Mouse (Mus musculus) retina, adult 2 months (tissue): Measurements from ENCODE around the gene Paxbp1.
"Not testable (repeated sequence)": the region's sequence is repeated elsewhere in the genome, so short reads cannot be mapped to it uniquely, and the experiment has no call there.

ENCODE experiments used
- DNase-seq: peaks from one replicate; pipeline ENCODE4 v3.0.0-alpha.2; 2012; ENCODE audit warnings: low read depth, low spot score

Paxbp1 gene

DNA sequence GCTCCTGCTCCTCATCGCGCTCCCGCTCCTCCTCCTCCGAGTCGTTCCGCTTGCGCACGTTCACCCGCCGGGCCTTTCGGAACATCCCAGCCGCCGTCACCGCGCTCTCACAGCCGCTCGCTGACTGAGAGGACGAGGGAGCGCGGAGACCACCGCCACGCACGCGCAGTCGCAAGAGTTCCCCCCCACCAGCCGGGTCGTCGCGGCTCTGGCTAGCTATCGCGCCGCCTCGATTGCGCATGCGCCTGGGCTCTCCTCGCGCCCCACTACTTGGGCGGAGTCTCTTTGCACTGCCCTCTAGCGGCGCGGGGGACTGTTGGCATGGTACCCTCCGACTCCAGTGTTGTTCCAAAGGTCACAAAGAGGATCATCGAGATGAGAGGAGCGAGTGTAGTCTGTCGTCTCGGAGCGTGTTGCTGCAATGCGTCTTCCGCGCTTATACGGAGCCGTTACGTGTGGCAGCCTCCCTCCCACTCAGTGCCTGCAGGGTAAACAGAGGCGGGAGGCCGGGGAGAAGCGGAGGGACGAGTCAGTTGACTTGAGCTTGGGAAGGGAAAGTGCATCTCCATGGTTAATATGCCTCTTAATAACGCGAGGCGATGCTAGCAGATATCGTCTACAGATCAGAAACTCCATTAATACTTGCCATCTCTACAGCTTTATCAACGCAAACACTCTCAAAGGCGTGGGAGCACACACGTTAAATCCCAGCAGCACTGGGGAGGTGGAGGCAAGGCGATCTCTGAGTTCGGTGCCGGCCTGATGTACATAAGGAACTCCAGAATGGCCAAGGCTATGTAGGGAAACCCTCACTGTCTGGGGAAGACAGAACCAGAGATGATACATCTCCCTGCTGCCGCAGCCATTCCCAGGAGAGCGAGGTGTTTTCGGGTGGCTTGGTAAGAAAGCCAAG, at the start of gene Paxbp1:
Gene Paxbp1 (minus strand): TSS at position 274 of the 913 bp plus-strand sequence.
- peak; percentile 100 for DNase-seq

DNA sequence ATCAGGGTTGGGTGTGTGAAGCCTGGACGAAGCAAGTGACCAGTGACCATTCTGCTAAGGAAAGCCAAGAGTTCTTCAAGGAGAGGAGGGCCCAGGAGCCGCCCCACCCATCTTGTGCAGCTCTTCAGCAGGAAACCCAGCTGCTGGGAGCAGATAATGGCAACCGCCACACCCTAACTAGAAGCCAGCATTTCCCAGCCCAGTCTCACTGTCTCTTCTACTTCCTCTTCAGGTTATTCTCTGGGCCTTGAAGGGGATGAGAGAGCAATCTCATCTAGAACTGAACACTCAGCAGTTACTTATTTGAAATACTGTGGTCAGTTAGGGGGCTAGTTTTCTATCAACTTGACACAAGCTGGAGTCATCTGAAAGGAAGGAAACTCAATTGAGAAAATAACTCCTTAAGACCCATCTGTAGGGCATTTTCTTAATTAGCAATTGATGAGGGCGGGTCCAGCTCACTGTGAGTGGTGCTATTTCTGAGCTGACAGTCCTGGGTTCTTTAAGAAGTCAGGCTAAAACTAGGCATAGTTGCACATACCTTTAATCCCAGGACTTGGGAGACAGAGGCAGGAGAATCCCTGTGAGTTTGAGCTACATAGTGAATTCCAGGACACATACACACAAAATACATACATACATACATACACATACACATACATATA, 42.4 kb upstream of the Paxbp1 start:
- DNase-seq = no peak

DNA sequence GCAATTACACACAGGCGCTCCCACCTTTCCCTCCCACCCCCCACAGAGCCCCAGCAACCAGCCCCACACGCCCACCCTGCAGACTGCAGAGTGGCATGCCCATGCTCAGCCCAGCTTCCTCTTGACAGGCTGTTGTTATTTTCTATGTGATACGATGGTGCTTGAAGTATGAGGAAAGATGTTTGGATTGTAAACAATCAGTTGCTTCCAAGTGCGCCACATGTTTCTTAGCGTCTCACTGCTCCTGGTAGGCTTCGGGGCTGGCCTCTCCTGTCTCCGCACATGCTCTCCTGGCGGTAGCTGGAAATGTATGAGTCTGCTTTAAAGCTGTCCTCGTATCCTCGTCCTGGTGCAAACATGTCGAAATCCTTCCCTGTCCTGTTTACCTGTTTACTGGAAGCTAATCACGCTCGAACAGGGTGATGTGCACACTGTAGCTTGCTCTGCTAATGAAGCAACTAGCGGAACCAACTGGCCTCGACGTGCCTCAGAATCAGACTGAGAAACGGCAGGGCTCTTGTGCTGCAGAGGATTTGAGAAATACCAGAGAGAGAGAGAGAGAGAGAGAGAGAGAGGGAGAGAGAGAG, 41.0 kb upstream of the Paxbp1 start:
- no peak for DNase-seq

DNA sequence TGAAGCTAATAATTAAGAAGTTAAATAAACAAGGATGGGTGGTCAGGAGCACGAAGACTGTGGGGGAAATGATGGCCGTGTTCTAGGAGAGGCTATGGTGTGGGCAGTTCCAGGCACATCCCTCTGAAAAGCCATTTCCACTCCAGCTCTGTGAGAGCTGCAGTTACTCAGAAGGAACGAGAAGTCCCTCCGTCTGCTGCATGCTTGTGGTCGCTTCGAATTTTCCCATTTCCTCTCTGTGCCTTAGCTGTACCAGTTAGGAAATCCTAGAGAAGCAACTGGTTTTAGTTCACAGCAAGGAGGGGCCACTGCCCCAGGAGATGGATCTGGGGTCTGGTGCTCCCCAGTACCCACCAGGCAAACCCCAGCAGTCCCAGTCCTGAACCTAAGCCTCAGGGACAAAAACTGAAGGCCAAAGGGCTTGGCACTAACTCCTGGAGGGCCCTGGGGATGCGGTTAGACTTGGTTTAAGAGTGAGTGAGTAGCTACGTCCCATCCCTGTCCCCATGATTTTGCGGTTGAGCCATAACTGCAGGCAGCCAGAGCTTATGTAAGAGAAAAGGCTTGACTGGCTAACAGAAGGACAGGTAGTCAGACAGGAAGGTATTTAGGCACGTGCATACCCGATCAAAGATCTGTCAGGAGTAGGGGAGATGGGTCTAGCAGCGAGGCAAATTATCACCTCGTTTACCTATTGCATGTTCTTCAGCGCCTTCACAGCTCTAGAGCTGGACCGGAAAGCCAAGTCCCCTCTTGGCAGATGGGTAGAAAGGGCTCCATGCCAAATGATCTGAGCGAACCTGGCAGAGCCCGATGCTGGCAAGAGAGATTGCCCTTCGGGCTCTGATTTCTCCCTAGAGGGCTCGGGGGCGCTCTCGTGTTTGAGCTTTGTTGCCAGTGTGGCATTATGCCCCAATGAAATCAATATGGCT, 40.2 kb upstream of the Paxbp1 start:
- DNase-seq = no peak

DNA sequence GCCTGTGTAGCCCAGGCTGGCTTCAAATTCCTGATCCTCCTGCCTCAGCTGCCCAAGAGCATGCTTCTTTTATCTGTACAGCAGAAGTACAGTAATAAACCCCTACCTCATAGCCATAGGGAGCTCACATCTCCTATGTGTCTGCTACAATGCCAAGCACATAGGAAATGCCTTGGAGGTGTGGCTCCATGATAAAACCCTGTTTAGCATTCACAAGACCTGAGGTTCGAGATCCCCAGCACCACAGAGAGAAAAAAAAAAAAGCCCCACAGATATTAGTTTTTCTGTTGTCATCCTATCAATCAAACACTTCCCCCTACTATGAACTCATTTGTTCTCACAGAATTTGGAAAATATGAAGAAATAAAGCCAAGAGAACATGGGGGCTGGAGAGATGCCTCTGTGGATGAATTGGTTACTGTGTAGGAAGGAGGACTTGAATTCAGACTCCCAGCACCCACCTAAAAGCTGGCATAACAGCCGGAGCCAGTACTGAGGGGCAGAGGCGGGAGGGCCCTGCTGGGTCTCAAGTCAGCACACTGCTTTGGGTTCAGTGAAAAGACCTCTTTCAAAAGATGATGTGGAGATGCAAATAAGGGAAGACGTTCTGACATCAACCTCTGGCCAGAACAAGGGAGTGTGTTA, 38.8 kb upstream of the Paxbp1 start:
- no peak for DNase-seq

DNA sequence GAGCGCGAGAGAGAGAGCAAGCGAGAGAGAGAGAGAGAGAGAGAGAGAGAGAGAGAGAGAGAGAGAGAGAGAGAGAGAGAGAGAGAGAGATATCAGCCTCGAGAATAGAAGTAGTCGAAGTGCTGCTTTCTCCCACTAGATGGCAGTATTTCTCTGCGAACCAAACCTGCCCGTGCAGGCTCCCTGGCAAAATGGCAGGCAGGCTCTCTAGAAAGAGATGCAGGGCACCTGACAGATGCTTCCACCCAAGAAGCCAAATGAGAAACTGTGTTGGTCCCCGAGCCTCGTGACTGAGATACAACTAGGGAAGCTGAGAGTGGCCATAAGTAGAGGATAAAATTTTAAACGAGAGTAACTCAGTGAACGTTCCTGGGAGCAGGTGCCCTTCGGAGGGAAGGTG, 37.2 kb upstream of the Paxbp1 start:
- DNase-seq = peak; percentile 53

DNA sequence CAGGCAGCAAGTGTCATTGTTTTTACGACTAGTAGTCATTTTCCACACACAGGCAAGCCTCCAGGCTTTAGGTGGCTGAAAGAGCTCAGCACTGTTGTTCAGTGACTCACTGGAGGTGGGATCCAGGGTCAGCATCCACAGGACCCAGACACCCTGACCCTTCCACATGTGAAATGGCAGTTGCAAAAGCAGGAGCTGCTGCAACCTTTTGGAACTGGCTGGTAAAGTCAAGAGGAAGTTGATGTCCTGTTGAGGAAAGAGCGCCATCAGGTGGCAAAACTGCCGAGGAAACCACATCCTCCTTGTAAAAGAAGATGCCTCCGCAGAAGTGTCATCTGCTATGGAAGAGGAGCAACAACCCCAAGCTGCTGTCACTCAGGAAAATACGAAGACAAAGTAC, 31.8 kb upstream of the Paxbp1 start:
- no peak for DNase-seq

DNA sequence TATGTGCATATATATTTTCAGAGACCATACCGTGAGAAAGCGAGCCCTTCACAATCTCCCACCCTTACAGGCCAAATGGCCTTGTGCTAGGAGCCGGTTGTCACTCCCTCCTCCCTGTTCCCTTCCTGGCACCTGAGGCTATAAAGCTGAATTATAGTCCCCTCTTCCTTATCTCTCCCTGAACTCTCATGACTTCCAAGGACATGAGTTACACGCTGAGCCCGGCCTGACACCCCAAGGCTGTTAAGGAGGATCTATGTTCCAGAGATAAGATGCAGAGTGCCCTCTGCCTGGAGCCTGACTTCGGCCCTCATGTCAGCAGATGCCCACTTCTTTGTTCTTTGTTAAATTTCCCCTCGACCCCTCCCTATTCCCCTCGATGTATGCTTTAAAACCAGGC, 31.1 kb upstream of the Paxbp1 start:
- DNase-seq = not testable (repeated sequence)

DNA sequence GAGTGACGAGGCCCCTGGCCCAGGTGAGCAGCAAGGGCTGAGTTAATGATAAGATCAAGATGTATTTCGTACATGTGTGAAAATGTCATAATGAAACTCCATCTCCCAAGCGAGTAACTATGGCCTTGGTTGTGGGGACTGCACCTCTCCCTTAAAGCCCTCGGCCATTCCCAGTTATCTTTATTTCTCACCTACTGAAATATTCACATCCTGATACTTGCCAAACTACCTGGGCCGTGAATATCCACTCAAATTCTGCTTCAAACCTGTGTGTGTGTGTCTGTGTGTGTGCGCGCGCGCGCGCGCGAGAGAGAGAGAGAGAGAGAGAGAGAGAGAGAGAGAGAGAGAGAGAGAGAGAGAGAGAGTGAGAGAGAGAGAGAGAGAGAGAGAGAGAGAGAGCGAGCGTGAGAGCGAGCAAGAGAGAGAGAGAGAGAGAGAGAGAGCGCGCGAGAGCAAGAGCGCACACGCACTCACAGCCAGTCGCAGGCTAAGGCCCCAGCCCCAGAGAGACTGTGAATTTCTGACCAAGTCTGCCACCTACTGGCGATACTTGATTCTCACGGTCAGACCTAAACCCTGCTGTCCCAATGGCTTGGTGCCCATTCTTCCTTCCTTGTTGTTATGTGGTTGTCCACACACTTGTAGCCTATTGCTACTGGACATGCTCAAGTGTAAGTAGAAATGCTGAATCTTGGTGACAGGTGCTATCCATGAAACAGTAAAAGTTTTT, 29.0 kb upstream of the Paxbp1 start:
- peak; percentile 73 for DNase-seq

DNA sequence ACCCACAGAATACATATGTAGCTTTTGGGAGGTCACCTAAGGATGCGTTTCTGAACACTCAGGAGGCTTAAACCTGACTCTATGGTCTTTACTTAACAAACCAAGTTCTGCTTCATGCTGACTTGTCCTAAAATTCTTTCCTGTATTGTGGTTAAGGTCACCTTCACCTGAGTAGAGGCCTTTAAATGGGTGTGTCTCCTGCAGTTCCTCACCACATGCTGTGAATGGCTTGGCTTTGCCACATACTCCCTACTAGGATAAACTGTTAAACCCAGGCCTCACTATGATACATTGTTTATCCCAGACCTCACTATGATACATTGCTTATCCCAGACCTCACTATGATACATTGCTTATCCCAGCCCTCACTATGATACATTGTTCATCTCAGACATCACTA, 27.9 kb upstream of the Paxbp1 start:
- DNase-seq = no peak

DNA sequence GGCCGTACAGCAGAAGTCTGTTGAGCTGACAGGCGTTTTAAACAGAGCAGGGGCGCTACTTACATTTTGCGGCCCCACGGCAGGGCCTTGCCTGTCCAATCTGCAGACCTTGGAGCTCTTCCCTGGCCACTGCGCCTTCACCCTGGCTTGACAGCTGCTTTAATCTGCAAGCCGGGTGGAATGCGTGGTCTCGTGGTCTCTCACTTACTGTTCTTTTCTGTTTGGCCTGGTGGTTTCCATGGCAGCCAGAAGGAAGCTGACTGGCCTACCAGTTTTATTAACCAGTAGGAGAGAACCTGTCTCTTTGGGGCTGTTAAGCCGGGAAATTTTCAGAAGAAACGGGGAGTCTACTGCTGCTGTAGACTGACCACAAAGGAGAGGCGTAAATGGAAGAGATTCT, 24.6 kb upstream of the Paxbp1 start:
- DNase-seq = no peak

DNA sequence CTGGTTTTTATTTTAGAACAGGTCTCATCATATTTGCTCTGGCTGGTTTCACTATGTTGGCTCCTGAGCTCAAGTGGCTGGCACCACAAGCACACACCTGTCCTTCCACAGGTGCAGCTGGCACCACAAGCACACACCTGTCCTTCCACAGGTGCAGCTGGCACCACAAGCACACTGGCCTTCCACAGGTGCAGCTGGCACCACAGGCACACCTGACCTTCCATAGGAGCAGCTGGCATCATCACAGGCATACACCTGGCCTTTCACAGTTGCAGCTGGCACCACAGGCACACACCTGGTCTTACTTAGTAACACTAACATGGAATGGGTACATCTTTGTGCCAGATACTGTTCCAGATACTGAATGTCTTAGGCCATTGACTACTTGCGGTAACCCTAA, 22.8 kb upstream of the Paxbp1 start:
- no peak for DNase-seq

DNA sequence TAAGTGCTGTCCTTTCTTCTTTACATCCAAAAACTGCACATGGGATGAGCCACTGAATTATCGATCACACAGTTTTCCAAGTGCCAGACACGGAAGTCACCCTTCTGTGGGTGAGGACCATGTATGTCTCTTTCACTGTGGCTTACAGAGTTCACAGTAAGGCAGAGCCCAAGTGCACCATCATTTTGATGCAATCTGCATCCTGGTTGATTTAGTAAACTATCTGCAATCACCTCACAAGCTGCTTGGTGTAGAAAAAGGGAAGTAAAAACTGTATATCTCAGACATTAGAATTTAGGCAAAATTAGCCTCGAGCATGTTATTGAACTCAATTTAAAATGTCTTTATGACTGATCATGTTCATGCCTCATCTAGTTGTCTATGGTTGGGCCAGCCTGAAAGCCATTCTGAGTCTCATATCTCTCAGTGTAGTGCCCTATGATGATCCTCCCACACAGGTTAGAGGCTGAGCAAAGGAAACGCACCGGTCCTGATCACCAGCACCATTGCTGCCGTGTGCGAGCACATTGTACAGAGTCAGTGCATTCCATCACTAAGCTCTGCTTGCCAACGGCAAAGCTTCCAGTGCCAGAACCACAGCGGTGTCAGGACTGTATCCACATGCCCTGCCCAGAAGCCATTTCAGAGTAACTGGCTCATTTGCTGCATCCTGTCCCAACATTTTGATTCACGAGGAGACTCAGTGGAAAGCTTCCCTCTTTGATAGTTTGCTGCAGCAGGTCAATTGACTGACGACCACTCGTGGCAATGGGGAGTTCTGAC, 20.4 kb upstream of the Paxbp1 start:
- DNase-seq = no peak

DNA sequence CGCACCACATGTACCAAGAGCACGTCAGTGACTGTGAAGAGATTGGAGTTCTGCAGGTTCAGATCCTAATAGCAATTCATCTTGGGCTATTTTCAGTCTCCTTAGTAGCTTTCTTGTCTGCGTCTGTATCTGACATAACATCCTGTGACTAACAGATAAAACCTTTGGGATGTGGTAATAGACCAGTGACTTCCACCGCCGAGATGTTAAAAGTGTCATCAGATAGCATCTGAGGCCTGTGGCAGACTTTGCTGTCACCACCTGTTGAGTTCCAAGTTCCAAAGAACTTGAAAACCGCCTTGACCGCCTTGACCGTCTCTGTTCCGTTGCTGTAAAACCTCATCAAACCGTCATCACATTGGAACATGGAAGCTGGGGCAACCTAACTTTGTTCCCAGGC, 19.4 kb upstream of the Paxbp1 start:
- no peak for DNase-seq

DNA sequence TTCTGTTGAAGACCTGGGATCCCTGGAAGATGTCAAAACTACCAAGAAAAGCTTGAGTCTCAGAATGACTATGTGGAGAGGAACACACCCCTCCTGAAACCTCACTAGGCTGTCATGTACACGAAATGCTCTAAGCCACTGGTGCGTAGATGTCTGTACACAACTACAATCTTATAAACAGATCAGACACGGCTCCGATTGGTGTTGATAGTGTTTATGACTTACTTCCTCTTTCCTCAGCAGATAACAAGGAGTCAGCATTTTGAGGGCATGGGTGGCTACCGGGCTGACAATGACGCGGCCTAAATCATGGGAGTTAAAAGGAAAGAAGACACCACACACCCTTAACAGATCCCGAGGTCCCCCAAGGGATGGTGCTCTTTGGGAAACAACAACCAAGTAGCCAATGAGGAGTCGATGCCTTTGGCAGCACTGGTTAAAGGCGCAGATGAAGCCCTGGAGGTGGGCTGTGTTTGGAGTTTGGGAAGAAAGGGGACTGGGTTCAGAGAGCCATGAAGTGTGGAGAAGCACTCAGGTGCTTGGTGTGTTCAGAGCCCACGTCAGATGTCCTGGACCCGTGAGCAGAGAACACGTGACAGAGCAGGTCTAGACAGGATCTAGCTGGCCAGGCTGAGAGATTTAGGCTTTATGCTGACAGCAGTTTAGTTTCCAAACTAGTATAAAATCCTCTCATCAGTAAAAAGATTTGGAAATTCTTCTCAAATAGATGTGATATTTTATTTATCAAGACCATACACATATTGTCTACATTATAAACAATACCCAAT, 17.4 kb upstream of the Paxbp1 start:
- no peak for DNase-seq

DNA sequence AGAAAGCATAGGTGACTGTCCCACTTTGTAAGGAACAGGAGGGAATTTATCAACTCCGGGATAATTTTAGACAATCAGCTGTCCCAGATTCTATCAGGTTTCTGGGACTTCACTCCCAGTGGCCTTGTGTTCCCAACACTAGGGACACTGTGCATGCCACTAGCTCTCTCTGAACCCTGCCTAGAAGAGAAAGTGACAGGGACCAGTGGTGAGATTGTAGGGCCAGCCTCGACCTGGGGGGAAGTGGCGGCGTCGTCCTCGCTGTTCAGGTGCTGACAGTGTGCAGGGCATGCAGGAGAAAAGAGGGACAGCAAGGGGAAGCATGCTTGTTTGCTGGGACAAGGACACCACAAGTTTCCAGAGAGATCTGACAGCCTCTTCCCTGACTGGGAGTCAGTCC, 13.4 kb upstream of the Paxbp1 start:
- no peak for DNase-seq

DNA sequence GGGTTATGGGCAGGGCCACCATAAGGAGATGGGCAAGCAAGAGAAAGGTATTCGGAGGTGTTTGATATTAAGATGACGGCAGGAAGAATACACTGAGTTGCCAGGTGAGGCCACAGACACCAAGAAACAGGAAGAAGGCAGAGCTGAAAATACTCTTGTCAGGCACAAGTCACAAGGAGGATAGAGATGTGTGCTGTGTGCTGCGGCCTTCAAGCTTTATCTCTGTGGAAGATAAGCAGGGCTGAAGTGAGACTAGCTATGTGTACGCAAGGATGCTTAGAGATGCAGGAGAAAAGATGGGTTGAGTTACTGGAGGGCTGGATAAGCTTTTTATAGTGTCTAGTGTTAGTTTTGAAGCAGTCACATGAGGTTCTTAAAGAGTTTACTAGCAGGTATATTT, 12.9 kb upstream of the Paxbp1 start:
- no peak for DNase-seq

DNA sequence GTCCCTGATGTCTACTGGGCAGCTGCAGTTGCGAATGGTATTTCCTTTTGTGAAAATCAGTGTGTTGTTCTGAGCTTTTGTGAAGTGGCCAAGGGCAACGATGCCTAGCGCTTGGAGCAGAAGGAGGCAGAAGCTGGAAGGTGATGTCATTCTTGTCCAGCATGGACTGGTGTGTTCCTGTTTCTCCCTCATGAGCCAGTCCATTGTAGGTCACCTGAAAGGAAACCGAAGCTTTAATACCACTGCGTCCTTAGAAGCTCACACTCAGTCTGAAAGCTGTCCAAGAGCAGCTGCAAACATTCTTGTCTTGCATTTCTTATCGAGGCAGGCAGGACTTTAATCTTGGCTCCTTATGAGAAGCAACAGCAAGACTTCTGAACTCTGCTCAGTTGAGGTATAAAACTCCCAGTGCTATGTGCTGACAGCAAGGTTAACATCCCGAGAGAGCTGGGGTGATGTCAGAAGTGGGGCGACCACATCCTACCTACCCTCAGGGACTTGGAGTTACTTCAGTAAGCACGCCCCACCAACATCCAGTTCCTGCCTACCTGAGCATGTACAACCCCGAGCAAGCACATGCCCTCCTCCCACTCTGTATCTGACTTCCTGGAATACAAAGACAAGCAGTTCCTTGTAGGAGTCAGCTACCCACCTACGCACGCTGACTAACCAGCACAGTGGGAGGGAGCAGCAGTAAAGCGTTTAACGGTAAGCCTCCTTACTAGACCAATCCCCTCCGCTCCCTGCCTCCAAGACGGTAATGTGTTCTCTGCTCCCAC, 11.9 kb upstream of the Paxbp1 start:
- DNase-seq = no peak
